Mouse (Mus musculus) ovary, postnatal 10 days (tissue): ENCODE measurements around the gene Itgad.
"Not testable (repeated sequence)": the region's sequence is repeated elsewhere in the genome, so short reads cannot be mapped to it uniquely, and the experiment has no call there.

Source experiments
- DNase-seq: peaks from one replicate; pipeline ENCODE4 v3.0.0; 2022; ENCODE audit warnings: low spot score

Itgad gene

DNA sequence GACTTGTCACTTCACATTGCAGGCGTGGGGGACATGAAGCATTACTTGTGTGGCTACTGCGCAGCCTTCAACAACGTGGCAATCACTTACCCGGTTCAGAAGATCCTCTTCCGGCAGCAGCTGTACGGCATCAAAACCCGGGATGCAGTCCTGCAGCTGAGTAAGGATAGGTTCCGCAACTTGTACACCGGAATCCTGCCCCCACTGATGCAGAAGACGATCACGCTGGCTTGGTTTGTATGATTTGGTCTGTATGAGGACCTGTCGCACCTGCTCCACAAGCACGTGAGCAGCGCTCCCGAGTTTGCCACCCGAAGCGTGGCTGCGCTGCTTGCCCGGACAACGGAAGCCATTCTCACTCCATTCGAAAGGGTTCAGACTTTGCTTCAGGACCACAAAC lies at the start of gene Itgad:
Itgad (plus strand) TSS at position 301 of the 400 bp plus-strand sequence.
- no peak for DNase-seq

DNA sequence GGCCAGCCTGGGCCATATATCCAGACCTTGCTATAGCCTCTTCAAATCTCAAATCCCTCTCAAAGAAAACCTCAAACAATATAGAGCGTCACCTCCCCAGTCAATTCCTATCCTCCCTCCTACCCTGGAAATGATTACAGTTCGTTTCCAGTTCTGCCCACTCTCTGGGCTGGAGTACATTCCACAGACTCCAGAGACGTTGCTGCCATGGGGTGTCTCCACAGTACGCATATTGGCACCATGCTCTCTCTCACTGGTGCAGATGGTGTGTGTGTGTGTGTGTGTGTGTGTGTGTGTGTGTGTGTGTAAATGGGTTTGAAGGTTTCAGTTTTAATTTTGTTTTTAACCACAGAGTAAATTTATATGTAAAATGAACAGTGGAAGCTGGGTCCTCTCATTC lies 48.9 kb upstream of the Itgad start:
- no peak for DNase-seq

DNA sequence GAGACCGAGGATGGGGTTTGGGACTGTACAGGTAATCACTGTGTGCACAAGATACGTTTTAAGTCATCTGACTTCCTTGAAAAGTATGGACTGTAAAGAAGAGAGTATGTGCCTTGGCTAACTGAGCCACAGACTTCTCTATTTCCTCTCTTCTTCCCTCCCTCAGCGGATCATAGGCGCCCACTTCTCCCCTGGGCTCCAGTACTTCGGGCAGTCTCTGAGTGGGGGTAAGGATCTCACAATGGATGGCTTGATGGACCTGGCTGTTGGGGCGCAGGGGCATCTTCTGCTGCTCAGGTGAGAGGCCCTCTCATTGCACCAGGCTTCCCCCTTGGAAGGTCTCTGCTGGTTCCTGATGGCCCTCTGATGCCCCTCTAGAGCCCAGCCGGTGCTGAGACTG lies 46.7 kb upstream of the Itgad start:
- no peak for DNase-seq

DNA sequence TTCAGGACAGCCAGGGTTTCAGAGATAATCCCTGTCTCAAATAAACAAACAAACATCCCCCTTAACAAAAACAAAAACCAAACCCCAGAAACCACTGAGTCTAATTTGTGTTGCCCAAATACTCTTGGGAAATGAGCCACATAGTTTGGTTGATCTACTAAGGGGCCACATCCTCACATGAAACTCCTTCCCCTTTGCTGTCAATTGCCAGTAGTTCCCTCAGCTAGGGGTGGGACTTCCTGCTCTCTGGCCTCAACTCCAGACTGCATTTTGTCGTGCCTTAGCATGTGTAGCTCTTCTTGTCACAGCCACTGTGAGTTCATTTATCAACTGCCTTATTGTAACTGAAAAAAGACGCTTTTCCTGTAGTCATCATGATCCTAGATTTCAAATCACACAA lies 43.9 kb upstream of the Itgad start:
- DNase-seq, result no peak

DNA sequence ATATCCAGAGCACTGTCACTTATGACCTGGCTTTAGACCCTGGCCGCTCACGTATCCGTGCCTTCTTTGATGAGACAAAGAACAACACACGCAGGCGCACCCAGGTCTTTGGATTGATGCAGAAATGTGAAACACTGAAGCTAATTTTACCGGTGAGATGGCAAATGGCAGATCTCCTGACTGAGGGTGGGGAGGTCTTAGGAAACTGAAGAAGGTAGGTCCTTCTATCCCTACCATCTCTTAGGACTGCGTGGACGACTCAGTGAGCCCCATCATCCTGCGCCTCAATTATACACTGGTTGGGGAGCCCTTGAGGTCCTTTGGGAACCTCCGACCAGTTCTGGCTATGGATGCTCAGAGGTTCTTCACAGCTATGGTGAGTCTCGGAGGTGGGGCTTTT lies 42.0 kb upstream of the Itgad start:
- no peak for DNase-seq

DNA sequence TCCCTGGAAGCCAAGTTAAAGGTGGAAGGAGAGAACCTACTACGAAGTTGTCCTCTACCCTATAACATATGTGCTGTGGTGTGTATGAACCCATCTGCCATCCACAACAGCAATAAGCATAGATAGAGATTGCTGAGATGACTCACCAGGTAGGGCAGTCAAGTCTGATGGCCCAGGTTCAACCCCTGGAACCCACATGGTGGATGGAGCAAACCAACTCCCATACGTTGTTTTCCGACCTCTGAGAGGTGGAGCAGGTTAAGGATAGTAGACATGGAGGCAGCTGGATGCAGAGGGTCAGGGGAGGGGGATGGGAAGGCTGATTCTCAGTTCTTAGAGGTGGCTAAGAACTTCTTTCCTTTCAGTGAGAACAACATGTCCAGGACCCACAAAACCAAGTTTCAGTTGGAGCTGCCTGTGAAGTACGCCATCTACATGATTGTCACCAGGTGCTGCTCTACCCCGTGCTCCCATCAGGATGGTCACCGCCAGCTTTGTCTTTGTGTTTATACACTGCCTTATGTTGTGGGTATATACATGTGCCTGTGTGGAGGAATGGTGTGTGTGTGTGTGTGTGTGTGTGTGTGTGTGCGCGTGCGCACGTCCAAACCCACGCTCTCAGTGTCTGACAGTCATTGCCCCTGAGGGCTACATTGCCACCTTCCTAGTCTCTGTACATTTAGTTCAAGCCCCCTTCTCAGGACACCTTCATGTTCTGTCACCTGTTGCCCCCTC lies 39.6 kb upstream of the Itgad start:
- DNase-seq, result no peak

DNA sequence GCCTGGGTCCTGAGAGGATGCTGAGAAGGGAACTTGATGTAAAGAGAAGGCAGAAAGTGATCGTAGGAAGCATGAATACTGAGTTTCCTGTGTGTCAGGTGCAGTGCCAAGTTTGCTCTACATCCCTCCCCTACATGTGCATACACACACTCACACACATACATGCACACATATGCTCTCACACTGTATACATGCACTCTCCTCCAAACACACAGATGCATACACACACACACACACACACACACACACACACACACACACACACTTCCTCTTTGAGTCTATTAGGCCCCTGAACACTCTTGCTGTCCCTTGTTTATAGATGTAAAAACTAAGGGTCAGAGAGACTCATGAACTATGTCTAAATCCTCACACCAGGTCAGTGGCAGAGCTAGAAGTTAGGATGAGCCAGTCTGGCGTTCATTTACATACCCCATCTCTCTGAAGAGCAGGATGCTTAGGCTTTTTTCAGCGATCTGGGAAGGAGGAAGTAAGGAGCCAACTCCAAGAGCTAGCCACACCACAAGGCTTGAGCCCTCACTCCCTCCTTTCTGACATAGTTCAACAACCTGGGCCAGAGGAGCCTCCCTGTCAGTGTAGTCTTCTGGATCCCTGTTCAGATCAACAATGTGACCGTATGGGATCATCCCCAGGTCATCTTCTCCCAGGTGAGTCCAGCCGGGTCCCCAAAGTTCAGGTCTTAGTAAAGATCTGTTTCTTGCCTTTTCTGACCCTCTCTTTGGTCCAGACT lies 38.8 kb upstream of the Itgad start:
- no peak for DNase-seq

DNA sequence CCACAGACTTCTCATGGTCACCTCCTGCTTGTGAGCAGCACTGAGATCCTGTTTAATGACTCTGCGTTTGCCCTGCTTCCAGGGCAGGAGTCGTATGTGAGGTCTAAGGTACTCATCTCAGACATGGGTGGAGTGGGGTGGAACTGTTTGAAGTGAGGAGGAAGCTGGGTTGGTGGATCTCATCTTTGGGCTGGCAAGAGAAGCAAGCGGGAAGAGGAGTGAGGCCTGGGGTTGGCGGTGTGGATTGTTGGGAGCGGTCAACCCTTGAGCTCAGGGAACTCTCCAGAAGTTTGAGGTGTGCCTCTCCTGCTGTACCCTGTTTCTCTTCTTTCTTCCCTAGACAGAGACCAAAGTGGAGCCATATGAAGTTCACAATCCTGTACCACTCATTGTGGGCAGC lies 37.8 kb upstream of the Itgad start:
- DNase-seq, result no peak

DNA sequence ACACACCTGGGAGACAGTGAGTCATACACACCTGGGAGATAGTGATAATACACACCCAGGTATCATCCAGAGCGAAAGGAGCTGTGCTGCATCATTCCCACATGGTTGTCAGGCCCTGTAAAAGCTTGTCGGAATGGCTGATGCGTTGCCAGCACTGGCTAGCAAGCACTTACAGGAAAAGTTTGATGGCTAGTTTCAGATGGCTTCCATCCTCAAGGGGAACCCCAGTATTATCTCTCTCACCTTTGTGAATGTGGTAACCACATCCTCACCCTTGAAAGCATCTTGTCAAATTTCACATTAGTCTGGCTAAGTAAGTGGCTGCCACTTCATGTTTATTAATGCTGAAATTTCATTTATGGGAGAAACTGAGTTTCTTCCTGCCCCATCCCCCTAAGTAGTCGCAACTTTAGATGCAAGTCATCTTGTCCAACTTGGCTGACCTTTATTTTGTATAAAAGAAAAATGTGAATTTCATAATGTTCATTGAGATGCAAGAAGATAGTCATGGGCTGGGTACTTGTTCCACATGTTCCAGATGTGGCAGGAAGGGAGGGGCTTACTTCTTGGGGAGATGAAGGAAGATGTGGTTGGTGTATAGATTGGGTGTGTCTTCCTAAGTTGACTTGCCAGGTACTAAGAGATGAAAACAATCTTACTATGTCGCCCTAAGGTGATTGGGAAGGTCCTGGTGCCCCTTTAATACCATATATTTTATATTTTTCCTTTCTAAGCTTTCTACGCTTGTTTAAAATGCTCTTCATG lies 34.3 kb upstream of the Itgad start:
- no peak for DNase-seq

DNA sequence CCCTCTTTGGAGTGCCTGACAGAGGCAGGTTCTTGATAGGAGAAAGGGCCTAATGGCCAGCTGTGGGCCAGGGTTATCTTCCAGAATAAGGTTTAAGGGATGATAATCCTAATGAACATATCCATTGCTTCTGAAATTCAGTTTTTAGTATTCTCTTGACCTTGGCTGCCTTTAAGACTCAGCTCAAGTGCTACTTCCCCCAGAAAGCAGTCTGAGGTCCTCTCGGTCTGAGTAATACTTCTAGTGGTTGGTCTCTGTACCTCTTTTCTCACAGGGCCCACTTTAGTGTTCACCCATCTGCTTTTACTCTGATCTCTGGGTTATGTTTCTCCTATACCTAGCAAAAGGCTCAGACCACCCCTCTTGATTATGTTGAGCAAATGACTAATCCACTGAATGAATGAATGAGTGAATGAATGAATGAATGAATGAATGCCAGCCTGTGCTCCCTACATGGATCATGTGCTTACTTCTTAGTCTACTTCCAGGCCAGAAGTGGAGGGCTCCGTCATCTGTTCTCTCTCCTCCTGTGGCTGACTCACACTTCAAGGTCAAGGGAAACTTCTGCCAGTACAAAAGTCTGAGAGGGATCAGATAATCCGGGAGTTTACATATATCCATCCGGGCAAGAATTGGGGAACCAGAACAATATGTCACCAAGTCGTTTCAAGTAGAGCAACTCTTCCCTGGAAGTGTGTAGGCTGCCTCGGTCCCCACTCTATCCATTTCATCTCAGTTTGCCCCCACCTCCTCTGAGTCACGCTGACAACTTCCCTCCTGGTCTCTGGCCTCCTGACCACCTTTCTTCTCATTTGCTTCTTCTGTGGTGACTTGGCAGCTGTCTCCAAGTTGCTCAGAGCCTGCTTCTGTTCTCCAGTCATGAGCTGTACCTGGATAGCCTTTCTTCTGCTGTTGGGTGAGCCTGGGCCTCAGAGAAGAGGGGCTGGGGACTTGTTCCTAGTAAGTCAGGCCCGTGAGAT lies 25.1 kb upstream of the Itgad start, which contains the start of gene Itgax:
Itgax (plus strand) TSS at position 807 of the 980 bp plus-strand sequence.
- DNase-seq, result no peak

DNA sequence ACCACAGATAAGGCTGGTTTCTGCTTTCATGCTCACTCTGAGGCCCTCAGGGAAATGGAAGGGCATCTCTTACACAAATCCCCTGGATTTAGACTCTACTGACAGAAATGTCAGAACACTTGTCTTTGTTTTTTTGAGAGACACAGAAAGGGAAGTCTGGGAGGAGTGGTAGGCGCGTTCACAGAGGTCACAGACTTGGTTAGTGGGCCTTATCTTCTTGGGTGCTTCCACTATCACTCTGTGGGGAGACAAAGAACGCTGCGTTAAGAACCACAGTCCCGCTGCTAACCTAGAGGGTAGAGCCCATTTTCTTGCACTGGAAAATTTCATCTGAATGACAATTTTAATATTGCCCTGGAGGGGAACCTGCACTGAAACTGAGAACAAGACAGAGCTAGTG lies 22.0 kb upstream of the Itgad start:
- DNase-seq, result no peak

DNA sequence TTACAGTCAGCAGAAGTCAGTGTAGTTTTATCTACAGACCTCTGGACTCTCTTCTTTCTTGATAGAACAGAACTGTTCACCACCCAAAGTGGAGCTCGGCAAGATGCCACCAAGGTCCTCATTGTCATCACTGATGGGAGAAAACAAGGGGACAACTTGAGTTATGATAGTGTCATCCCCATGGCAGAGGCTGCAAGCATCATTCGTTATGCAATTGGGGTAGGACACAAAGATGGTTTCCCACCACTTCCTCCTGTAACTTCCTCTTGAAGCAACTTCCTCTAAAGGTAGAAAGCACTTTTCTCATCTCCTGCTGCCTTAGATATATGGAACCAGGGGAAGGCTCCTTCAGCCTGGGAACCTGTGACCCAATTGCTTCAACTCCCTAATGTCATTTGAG lies 20.6 kb upstream of the Itgad start:
- no peak for DNase-seq

DNA sequence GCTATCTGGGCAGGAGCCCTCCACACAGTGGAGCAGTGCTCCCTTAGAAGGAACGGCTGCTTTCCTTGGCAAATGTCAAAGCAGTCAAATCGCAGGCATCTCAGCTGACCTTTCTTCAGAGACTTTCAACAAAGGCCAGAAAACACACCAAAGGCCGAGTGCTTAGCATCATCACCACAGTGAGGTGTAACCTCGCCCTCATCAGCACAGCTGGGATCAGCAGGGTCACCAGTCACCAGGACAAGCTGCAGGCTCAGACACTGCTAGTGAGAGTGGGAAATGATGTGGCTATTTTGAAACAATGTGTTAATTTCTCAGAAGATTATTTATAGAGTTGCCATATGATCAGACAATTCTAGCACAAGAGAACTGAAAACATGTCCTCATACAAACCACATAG lies 17.2 kb upstream of the Itgad start:
- no peak for DNase-seq

DNA sequence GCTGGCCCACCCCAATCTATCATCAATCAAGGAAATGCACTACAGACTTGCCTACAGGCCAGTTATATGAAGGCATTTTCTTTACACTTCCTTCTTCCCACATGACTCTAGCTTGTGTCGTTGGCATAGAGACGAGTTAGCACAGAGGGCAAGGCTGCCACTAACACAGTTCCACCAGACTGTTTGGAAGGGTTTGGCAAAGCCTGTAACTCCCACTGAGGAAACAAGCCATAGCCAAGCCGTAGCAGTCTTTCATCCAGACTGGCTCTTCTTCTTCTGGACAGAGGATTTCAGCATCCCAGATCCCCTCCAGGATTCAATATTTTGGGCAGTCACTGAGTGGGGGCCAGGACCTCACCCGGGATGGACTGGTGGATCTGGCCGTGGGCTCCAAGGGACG lies 14.6 kb upstream of the Itgad start:
- no peak for DNase-seq

DNA sequence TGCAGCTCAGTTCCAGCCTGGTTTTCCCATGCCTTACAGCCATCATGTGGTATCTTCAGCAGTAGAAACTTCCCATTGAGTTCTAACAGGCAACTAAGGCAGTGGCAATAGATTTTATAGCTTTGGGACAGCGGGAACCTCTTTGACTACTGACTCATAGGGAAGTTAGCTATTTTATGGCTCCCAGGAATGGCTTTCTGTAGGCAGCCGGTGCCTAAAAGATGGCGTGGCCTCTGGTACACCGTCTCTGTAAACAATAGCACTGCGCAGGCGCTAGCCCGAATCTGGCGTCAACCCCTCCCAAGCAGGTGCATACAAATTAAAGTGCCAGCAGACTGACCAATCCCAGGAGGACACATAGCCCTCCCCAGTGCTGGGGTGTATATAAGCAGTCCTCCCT lies 3.2 kb upstream of the Itgad start:
- DNase-seq, result no peak

DNA sequence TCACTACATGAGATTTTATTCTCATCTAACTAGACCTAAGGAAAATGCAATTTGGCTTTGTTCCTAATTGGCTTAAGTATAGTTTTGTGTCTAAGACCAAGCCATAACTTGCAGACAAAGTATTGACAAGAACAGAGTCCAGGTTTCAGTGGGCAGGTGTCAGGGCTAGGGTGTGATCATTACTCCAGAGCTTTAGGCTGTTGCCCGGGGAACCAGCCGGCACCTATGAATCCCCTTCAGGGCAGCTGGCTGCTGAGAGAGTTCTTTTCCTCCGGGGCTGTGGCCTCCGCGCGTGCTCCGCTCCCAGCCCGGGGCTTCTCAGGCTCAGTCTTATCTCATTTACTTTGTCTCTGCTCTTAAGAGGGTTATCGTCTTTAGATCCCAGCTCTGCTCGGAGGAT lies 748 bp downstream of the Itgad start:
- DNase-seq, result no peak

DNA sequence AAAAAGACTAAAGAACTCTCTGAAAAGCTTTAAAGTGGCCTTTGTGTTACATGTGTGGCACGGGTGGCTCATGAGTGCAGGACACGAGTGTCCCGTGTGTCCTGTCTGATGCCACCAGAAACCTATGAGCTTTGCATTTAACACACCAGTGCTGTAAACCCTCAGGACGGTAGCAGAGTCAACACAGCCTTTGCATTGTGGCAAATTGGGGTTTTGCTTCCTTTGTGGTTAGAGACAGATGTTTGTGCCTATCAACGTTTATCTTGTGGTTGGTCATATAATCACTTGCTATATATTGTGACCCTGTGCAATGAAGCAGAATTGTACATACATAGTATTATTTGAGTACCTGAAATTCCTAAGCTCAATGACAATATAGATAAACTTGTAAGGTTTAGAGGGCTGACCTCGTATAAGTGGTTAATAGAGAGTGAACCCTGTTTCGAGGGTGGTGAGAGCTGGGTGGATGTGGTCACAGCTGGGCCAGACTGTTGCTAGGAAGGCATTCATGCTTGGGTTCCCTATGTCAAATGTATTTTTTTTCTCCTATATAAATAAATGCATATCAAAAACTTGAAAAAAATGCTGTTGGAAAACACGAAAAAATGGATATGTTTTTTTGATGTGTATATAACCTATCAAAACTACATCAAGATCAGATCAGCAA lies 4.6 kb downstream of the Itgad start:
- not testable (repeated sequence) for DNase-seq

DNA sequence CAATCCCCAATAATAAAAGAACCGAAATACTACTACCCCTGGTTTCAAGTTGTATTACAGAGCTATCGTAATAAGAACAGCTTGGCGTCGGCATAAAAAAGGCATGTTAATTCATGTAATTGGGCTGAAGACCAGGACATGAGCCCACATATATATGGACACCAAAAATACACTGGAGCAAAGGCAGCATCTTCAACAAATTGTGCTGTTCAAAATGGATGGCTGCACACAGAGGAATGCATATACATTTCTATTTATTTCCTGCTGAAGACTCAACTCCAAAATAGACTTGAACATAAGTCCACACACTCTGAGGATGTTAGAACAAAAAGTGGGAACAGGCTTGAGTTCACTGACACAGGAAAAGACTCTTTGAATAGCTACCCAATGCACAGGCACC lies 9.8 kb downstream of the Itgad start:
- no peak for DNase-seq

DNA sequence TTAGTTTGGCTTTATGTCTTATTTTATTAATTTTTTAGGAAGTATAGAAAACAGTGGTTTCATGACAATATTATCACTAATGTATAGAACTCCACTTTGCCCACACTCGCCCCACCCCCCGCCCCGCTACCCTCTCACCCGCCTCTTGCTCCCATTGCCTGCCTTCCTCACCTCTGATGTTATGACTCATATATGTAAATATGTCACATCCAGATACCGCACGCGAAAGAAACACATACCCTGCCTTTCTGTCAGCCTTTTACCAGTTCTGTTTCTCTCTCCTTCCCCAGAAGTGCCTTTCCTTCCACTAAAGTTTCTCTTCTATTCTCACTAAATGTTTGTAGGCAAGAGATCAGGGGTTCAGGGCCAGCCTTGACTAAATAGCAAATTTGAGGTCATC lies 12.2 kb downstream of the Itgad start:
- no peak for DNase-seq

DNA sequence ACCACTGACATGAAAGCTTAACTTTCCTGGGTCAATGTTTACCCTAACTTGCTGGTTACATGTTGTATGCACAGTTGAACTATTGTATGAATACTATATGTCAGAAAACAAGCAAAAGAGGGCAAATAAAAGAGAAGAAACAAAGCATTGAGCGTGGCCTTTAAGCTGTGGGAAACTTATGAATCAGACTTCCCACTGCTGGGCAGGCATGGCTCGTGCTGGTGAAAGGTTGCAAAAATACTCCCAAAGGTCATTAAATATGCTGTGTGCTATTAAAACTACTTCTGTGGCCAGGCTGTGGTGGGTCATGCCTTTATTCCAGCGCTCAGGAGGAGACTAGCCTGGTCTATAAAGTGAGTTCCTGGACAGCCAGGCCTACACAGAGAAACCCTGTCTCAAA lies 15.8 kb downstream of the Itgad start:
- no peak for DNase-seq

DNA sequence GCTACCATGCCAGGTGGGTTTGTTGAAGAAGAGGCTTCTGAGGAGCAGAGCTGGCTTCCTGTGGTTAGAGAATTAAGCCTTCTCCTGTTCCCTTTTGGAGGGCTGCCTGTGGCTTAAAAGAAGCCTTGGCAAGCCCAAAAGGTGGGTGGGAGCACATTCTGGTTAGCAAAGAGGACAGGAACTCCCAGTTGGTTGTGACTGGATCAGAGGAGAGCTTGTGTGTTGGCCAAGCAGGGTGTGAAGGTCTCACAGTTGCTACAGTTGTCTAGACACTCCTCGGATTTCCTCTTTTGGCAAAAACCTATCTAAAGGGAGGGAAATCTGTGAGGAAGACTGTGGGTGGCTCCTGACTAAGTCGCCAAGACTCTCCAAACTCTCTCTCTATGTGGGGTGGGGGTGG lies 24.2 kb downstream of the Itgad start:
- DNase-seq, result no peak
